Mouse (Mus musculus) liver, embryonic 14.5 days (tissue): ENCODE results near the gene BC037034. TPM values are rescaled to one million over a fixed set of nuclear protein-coding genes. Genes with fewer than 3 reads are reported as not detected.

Experiments
- ATAC-seq: fragments of 200-750 bp; cut with Nextera tagmentation; 2 replicates; pipeline ENCODE4 v1.8.0; 2017; ENCODE audit warnings: moderate number of reproducible peaks, mild to moderate bottlenecking, moderate library complexity; ENCODE audit not compliant: insufficient read depth
- DNase-seq, 3 experiments: peaks; one replicate each; pipeline ENCODE4 v3.0.0-alpha.2; 2012 to 2013; ENCODE audit warnings: low read depth in 3 of 3, low spot score in 3 of 3
- H3K27ac ChIP-seq: fragments of 300-500 bp; sonication (generic); 2 replicates; pipeline ENCODE4 v1.5.1; 2014; ENCODE audit warnings: moderate library complexity, mild to moderate bottlenecking, control low read depth, inconsistent platforms
- H3K27me3 ChIP-seq: fragments of 300-500 bp; sonication (generic); 2 replicates; pipeline ENCODE4 v1.6.1; 2014; ENCODE audit warnings: mild to moderate bottlenecking, low read length, moderate library complexity; ENCODE audit not compliant: control insufficient read depth, insufficient read depth
- H3K36me3 ChIP-seq: fragments of 300-500 bp; sonication (generic); replicated peaks from 2 replicates; pipeline ENCODE4 v1.6.1; 2014; ENCODE audit warnings: low read depth; ENCODE audit not compliant: control insufficient read depth, insufficient read depth
- H3K4me1 ChIP-seq, 2 experiments: fragments of 200-500 bp in 1 of 2; fragments of 300-500 bp in 1 of 2; sonication (generic) in 1 of 2; replicated peaks; 2 replicates each; pipeline ENCODE4 v1.6.1; 2012 to 2014; ENCODE audit warnings: antibody characterized with exemption in 1 of 2, inconsistent platforms in 1 of 2, low read length in 1 of 2; ENCODE audit not compliant: control insufficient read depth in 2 of 2, insufficient read depth in 2 of 2
- H3K4me2 ChIP-seq: fragments of 300-500 bp; sonication (generic); 2 replicates; pipeline ENCODE4 v1.6.1; 2014; ENCODE audit warnings: low read depth, mild to moderate bottlenecking, control low read depth, moderate library complexity
- H3K4me3 ChIP-seq, 2 experiments: fragments of 200-500 bp in 1 of 2; fragments of 300-500 bp in 1 of 2; sonication (generic) in 1 of 2; 2 replicates each; pipeline ENCODE4 v1.5.1; 2012 to 2014; ENCODE audit warnings: low read depth in 2 of 2, low read length in 2 of 2, mild to moderate bottlenecking in 2 of 2, control low read depth in 1 of 2, inconsistent platforms in 1 of 2, moderate library complexity in 1 of 2; ENCODE audit not compliant: insufficient read depth in 1 of 2
- H3K9ac ChIP-seq: fragments of 300-500 bp; sonication (generic); replicated peaks from 2 replicates; pipeline ENCODE4 v1.6.1; 2014; ENCODE audit warnings: mild to moderate bottlenecking, control low read depth, moderate library complexity
- H3K9me3 ChIP-seq: fragments of 300-500 bp; sonication (generic); 2 replicates; pipeline ENCODE4 v1.6.1; 2016; ENCODE audit warnings: low read length, mixed read lengths; ENCODE audit not compliant: control insufficient read depth
- CTCF ChIP-seq: IDR thresholded peaks from 2 replicates; pipeline ENCODE4 v1.5.1; 2016; ENCODE audit warnings: antibody characterized with exemption, low read depth, control low read depth
- EP300 ChIP-seq: IDR thresholded peaks from 2 replicates; pipeline ENCODE4 v1.6.1; 2016; ENCODE audit warnings: antibody characterized with exemption, low read depth
- WGBS: fragments of 180-500 bp; shearing (Covaris S2); extraction: QIAGEN DNeasy Blood & Tissue Kit; methylation state at CpG from one replicate; pipeline ENCODE4 v1.1.7; 2014; ENCODE audit not compliant: insufficient replicate concordance; 5-methylcytosine and 5-hydroxymethylcytosine counted together
- polyA plus RNA-seq, 2 experiments: library from polyadenylated mRNA; depleted of rRNA in 1 of 2; stranded (reverse) in 1 of 2; unstranded in 1 of 2; fragments of >200 nt; fragmentation: Nextera tagmentation in 1 of 2; extraction: Ambion mirVana in 1 of 2; gene quantifications; 2 replicates each; pipeline versions ENCODE4 v1.2.1 to v1.2.3; 2012 to 2014

BC037034 gene
- polyA plus RNA-seq, 2 experiments: 1.9 to 22.4 TPM

DNA sequence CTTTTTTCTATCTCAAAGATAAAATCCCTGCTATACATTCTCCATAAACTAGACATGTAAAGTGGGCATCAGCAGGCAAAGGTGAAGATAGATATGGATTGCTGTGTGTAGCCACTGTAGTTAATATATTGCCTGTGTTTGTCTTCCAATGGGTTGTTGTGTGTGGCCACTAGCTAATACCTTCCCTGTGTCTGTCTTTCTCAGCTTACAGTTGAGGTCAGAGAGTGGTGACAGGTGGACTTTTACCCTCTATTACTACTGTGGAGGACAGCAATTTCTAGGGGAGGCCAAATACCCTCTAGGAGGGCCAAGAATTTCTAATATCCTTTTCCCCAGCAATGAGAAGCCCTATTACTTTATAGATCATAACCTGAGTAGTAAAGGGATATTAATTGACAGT lies 29.6 kb downstream of the BC037034 start:
- Histone ChIP-seq H3K36me3 (no peaks in the 10 kb centered on the region), H3K4me3 (no peak overlapping the region), H3K27me3 (no peaks in the 10 kb centered on the region), H3K4me1 (no peaks in the 10 kb centered on the region), H3K9me3 (no peaks in the 10 kb centered on the region), H3K9ac (no peak overlapping the region), H3K4me2 (no peak overlapping the region), H3K27ac (no peak overlapping the region)
- DNase-seq: no peak
- TF ChIP-seq CTCF: no peak
- no peak for TF ChIP-seq EP300
- no peak for ATAC-seq

DNA sequence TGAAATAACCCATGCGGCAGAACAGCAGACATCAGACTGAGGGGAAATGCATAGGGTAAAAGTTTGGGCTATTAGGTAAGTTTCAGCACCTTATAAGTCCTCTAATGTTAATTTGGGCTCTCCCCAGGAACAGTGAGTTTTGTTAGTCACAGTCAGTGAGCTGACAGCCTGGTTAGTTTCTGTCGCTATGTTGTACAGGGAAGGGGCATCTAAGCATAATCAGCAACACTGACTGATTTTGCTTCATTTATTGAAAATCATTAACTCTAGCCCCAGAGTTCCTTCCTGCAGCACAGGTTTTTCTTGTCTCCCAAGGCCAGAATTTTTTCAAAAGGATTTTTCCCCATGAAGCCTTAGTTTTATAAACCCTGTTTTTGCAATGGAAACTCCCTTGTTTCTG lies 30.1 kb downstream of the BC037034 start:
- DNase-seq (no peak), ATAC-seq (no peak)
- Histone ChIP-seq H3K9ac (no peak overlapping the region), H3K27ac (no peak overlapping the region), H3K9me3 (no peaks in the 10 kb centered on the region), H3K4me1 (no peaks in the 10 kb centered on the region), H3K27me3 (no peaks in the 10 kb centered on the region), H3K4me2 (no peak overlapping the region), H3K36me3 (no peaks in the 10 kb centered on the region), H3K4me3 (no peak overlapping the region)
- TF ChIP-seq CTCF (no peak), EP300 (no peak)
- 69% methylated on average over 2 of the region's 2 CpGs for WGBS

DNA sequence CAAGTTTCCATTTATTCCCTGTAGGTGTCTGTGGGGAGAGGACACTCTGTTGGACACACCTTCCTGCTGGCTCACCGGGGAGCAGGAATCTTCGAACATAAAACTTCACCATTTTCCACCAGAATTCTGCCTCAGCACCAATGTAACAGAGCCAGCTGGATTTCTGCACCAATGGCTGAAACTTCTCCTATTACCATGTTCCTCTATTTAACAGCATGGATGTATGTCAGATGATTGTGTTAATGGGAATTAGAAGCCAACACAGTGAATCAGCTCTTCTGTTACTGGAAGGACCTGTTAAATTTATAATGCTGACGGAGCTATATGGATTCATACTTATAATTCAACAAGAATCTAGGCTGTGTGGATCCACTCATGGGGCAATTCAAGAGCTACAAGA lies 34.3 kb downstream of the BC037034 start:
- Histone ChIP-seq H3K9ac (no peak overlapping the region), H3K27me3 (no peaks in the 10 kb centered on the region), H3K27ac (no peak overlapping the region), H3K4me1 (peaks cover 0 to 3% of the 10 kb centered on the region in 2 experiments; a peak in 1 of 4 replicates), H3K9me3 (no peaks in the 10 kb centered on the region), H3K4me3 (no peak overlapping the region), H3K36me3 (no peaks in the 10 kb centered on the region), H3K4me2 (no peak overlapping the region)
- no peak for DNase-seq
- ATAC-seq: no peak
- 73% methylated on average over 3 of the region's 3 CpGs for WGBS
- TF ChIP-seq CTCF (no peak), EP300 (no peak)

DNA sequence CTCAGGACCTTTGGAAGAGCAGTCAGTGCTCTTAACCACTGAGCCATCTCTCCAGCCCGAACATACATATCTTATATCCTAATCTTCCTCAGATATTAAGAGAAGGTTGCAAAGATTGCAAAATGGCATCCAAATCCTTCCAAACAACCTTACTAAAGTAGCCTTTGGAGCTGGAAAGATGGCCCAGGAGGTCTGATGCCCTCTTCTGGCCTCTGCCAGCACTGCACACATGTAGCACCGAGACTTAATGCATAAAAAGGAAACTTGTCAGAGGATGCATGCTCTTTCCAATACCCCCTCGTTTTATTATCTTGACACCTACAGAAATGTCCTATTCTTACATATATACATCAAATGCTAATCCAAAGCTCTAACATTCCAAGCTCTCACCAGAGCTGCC lies 35.8 kb downstream of the BC037034 start:
- Histone ChIP-seq H3K9me3 (no peaks in the 10 kb centered on the region), H3K4me2 (no peak overlapping the region), H3K36me3 (no peaks in the 10 kb centered on the region), H3K27me3 (no peaks in the 10 kb centered on the region), H3K4me3 (no peak overlapping the region), H3K9ac (no peak overlapping the region), H3K4me1 (peaks cover 0 to 3% of the 10 kb centered on the region in 2 experiments; a peak in 1 of 4 replicates), H3K27ac (no peak overlapping the region)
- WGBS: 17% methylated on average over 3 of the region's 3 CpGs
- no peak for DNase-seq
- TF ChIP-seq EP300 (no peak), CTCF (peak; percentile 66)
- no peak for ATAC-seq

GRCm38 (mm10) chr5:138227367-138227766 lies 36.5 kb downstream of the BC037034 start:
- no peak overlapping the region for H3K9ac ChIP-seq
- TF ChIP-seq CTCF: no peak
- 0 out of 2 replicates have a peak, but pooled peaks have one; percentile 10 for TF ChIP-seq EP300
- H3K4me2 ChIP-seq: no peak overlapping the region
- no peak overlapping the region for H3K4me3 ChIP-seq
- no peaks in the 10 kb centered on the region for H3K36me3 ChIP-seq
- H3K27ac ChIP-seq: no peak overlapping the region
- H3K4me1 ChIP-seq: peaks cover 0 to 3% of the 10 kb centered on the region in 2 experiments; a peak in 1 of 4 replicates
- ATAC-seq (no peak), DNase-seq (peak in 1 of 3 experiments; percentile 16)
- H3K27me3 ChIP-seq: no peaks in the 10 kb centered on the region
- no peaks in the 10 kb centered on the region for H3K9me3 ChIP-seq
- WGBS: 8% methylated on average over 2 of the region's 2 CpGs
